ENCODE assay signal across 10 mouse cellular contexts in genomic region chr17:45557246-45557824, GRCm38 (mm10). TPM values are rescaled to one million over a fixed set of nuclear protein-coding genes. Genes with fewer than 3 reads are reported as not detected.
A peak's percentile ranks its signal among the peaks of the same experiment; 100 is the strongest.
DNase-seq lines count a peak whose midpoint lies in the region; ATAC-seq and TF ChIP-seq lines count a peak whose summit lies in the region.
"Had no signal": no experiment of that assay in that cellular context is flagged by ENCODE, and none has a peak within 500 bp of the region (broad histone marks: within the 10 kb centered on the region; RNA-seq: fewer than 3 reads in every experiment).

No protein-coding gene starts in this region.

- H3K4me2 ChIP-seq in lung, embryonic 16.5 days (ENCODE audit: low read depth, low read length), result 0 out of 2 replicates have a peak overlapping the region, but pooled peaks have one; percentile 12
- no peak overlapping the region; the same call in 1 of the 2 replicates for H3K4me2 ChIP-seq in lung, postnatal 0 days (replicated peaks; ENCODE audit: low read depth, low read length)
- H3K4me2 ChIP-seq in intestine, embryonic 16.5 days (ENCODE audit: low read depth, low read length), result 0 out of 2 replicates have a peak overlapping the region, but pooled peaks have one; percentile 94
- H3K4me2 ChIP-seq: midbrain, embryonic 11.5 days had no signal

- TF ChIP-seq EP300 in lung, postnatal 0 days (IDR thresholded peaks at IDR 0.05), result no peak

- no peak for TF ChIP-seq POLR2A in cerebellum, adult 2 months (IDR thresholded peaks at IDR 0.05; ENCODE audit: borderline replicate concordance, insufficient read depth, low read length)
- no peak for TF ChIP-seq POLR2A in thymus, adult 2 months (IDR thresholded peaks at IDR 0.05; ENCODE audit: control insufficient read depth, extremely low read depth, insufficient read depth, low read length, poor library complexity)

- H3K4me1 ChIP-seq in cerebellum, adult 2 months (ENCODE audit: control insufficient read depth, insufficient read depth, low read length), result peaks cover 28% of the 10 kb centered on the region
- H3K4me1 ChIP-seq in lung, embryonic 16.5 days (replicated peaks; ENCODE audit: control insufficient read depth, insufficient read depth, low read length), result peaks cover 6% of the 10 kb centered on the region; the same call in 1 of the 2 replicates
- peaks cover 9% of the 10 kb centered on the region for H3K4me1 ChIP-seq in lung, postnatal 0 days (ENCODE audit: insufficient read depth, low read depth, low read length)
- peaks cover 11% of the 10 kb centered on the region; the same call in 1 of the 2 replicates for H3K4me1 ChIP-seq in intestine, embryonic 16.5 days (ENCODE audit: control insufficient read depth, insufficient read depth, low read length)
- H3K4me1 ChIP-seq in thymus, adult 2 months (replicated peaks; ENCODE audit: control insufficient read depth, insufficient read depth, low read length), result peaks cover 30% of the 10 kb centered on the region

- H3K4me3 ChIP-seq in cerebellum, adult 2 months (replicated peaks; ENCODE audit: insufficient read depth, low read depth, low read length), result peak overlapping the region; percentile 92
- H3K4me3 ChIP-seq in lung, embryonic 16.5 days (ENCODE audit: low read length), result 0 out of 2 replicates have a peak overlapping the region, but pooled peaks have one; percentile 3
- no peak overlapping the region for H3K4me3 ChIP-seq in lung, postnatal 0 days (ENCODE audit: low read depth, low read length)
- H3K4me3 ChIP-seq in intestine, embryonic 16.5 days (ENCODE audit: low read length), result no peak overlapping the region
- H3K4me3 ChIP-seq in thymus, adult 2 months (ENCODE audit: control insufficient read depth, insufficient read depth, low read length), result peak overlapping the region; percentile 97

- H3K9ac ChIP-seq in lung, embryonic 16.5 days (ENCODE audit: low read length), result no peak overlapping the region
- H3K9ac ChIP-seq in lung, postnatal 0 days (replicated peaks; ENCODE audit: low read depth), result no peak overlapping the region
- H3K9ac ChIP-seq in intestine, embryonic 16.5 days (ENCODE audit: low read depth, low read length), result 0 out of 2 replicates have a peak overlapping the region, but pooled peaks have one; percentile 11

- WGBS in cerebellum, adult 2 months, result 56% methylated on average over 7 of the region's 7 CpGs
- WGBS in lung, embryonic 16.5 days, result 61% methylated on average over 7 of the region's 7 CpGs
- WGBS in lung, postnatal 0 days, result 58% methylated on average over 6 of the region's 7 CpGs
- WGBS in intestine, embryonic 16.5 days, result 86% methylated on average over 5 of the region's 7 CpGs
- 8% methylated on average over 7 of the region's 7 CpGs for WGBS in thymus, adult 2 months

- H3K36me3 ChIP-seq in lung, embryonic 16.5 days (ENCODE audit: control insufficient read depth, insufficient read depth, low read length), result no peaks in the 10 kb centered on the region
- no peaks in the 10 kb centered on the region for H3K36me3 ChIP-seq in lung, postnatal 0 days (ENCODE audit: insufficient read depth, low read length)
- H3K36me3 ChIP-seq in intestine, embryonic 16.5 days (ENCODE audit: control insufficient read depth, insufficient read depth, low read length), result no peaks in the 10 kb centered on the region
- 0 out of 2 replicates have a peak, but pooled peaks cover 12% of the 10 kb centered on the region for H3K36me3 ChIP-seq in thymus, adult 2 months (ENCODE audit: control insufficient read depth, insufficient read depth, low read length)

- no peak for ATAC-seq in lung, embryonic 16.5 days (ENCODE audit: low read depth)
- no peak for ATAC-seq in lung, postnatal 0 days
- no peak for ATAC-seq in intestine, embryonic 16.5 days

- TF ChIP-seq CTCF in cerebellum, adult 2 months (IDR thresholded peaks at IDR 0.05; ENCODE audit: borderline replicate concordance, insufficient read depth, low read depth, low read length), result no peak
- no peak for TF ChIP-seq CTCF in lung, postnatal 0 days (IDR thresholded peaks at IDR 0.05)
- TF ChIP-seq CTCF in thymus, adult 2 months (IDR thresholded peaks at IDR 0.05; ENCODE audit: borderline replicate concordance, control insufficient read depth, extremely low read depth, insufficient read depth, low read length, poor library complexity), result 0 out of 2 replicates have a peak, but pooled peaks have one; percentile 11

- no peaks in the 10 kb centered on the region for H3K9me3 ChIP-seq in lung, embryonic 16.5 days (ENCODE audit: control insufficient read depth, low read length)
- H3K9me3 ChIP-seq in lung, postnatal 0 days (ENCODE audit: low read length), result no peaks in the 10 kb centered on the region
- no peaks in the 10 kb centered on the region for H3K9me3 ChIP-seq in intestine, embryonic 16.5 days (ENCODE audit: control insufficient read depth, low read length)

- no peaks in the 10 kb centered on the region for H3K27me3 ChIP-seq in cerebellum, adult 2 months (ENCODE audit: control insufficient read depth, insufficient read depth, low read length)
- peaks cover 14% of the 10 kb centered on the region for H3K27me3 ChIP-seq in lung, embryonic 16.5 days (ENCODE audit: control insufficient read depth, insufficient read depth, low read depth, low read length)
- H3K27me3 ChIP-seq in lung, postnatal 0 days (replicated peaks; ENCODE audit: insufficient read depth, low read length), result no peaks in the 10 kb centered on the region
- peaks cover 9% of the 10 kb centered on the region; the same call in 1 of the 2 replicates for H3K27me3 ChIP-seq in intestine, embryonic 16.5 days (replicated peaks; ENCODE audit: control insufficient read depth, insufficient read depth, low read length)
- no peaks in the 10 kb centered on the region for H3K27me3 ChIP-seq in thymus, adult 2 months (ENCODE audit: control insufficient read depth, insufficient read depth, low read length)

- H3K27ac ChIP-seq in cerebellum, adult 2 months (ENCODE audit: insufficient read depth, low read length), result no peak overlapping the region
- no peak overlapping the region for H3K27ac ChIP-seq in lung, embryonic 16.5 days (ENCODE audit: low read length)
- H3K27ac ChIP-seq in lung, postnatal 0 days (ENCODE audit: low read length), result no peak overlapping the region
- no peak overlapping the region for H3K27ac ChIP-seq in intestine, embryonic 16.5 days (ENCODE audit: low read length)
- peak overlapping the region; percentile 91 for H3K27ac ChIP-seq in thymus, adult 2 months (ENCODE audit: control insufficient read depth, insufficient read depth, low read length)

- DNase-seq in cerebellum, adult 2 months, result no peak
- DNase-seq in cerebellum, postnatal 25 days, result no peak
- no peak for DNase-seq in lung, postnatal 0 days (ENCODE audit: low spot score)
- peak; percentile 36 for DNase-seq in thymus, adult 2 months
- DNase-seq in layer of hippocampus, postnatal 25 days (ENCODE audit: extremely low spot score in 1 of 2, low spot score in 1 of 2), result no peak
- DNase-seq in urinary bladder, postnatal 14 days (ENCODE audit: low spot score), result no peak

RNA-seq across cellular contexts. Expression of gene Nfkbie, which starts 1.8 kb away (rescaled TPM):
- 12.5 and 13.5 TPM in 2 replicates for polyA plus RNA-seq in cerebellum, adult 2 months (2012; rRNA removed)
- 3.1 and 3.5 TPM in 2 replicates for polyA plus RNA-seq in lung, embryonic 16.5 days (2015; fragmentation: Nextera tagmentation; extraction: Ambion mirVana)
- 2.4 and 5.0 TPM in 2 replicates for polyA plus RNA-seq in lung, postnatal 0 days (2015; fragmentation: Nextera tagmentation; extraction: Ambion mirVana)
- polyA plus RNA-seq in intestine, embryonic 16.5 days (2015; fragmentation: Nextera tagmentation; extraction: Ambion mirVana), result 5.0 and 5.5 TPM in 2 replicates
- polyA plus RNA-seq in thymus, adult 2 months (2012; rRNA removed), result 64.5 and 77.4 TPM in 2 replicates
- 1 to 10 TPM; 2.6 to 3.2 TPM for total RNA-seq in layer of hippocampus, postnatal 25 days (2021)

RNA-seq across cellular contexts. Expression of gene Slc35b2, which starts 6.3 kb away (rescaled TPM):
- polyA plus RNA-seq in cerebellum, adult 2 months (2012; rRNA removed), result 71.3 and 74.0 TPM in 2 replicates
- 130 and 131 TPM in 2 replicates for polyA plus RNA-seq in lung, embryonic 16.5 days (2015; fragmentation: Nextera tagmentation; extraction: Ambion mirVana)
- 84.8 and 85.1 TPM in 2 replicates for polyA plus RNA-seq in lung, postnatal 0 days (2015; fragmentation: Nextera tagmentation; extraction: Ambion mirVana)
- polyA plus RNA-seq in intestine, embryonic 16.5 days (2015; fragmentation: Nextera tagmentation; extraction: Ambion mirVana), result 132 and 136 TPM in 2 replicates
- polyA plus RNA-seq in thymus, adult 2 months (2012; rRNA removed), result 135 and 137 TPM in 2 replicates
- 10 to 100 TPM; 36.1 to 38.7 TPM for total RNA-seq in layer of hippocampus, postnatal 25 days (2021)

RNA-seq across cellular contexts. Expression of gene Tmem151b, which starts 7.9 kb away (rescaled TPM):
- 125 and 130 TPM in 2 replicates for polyA plus RNA-seq in cerebellum, adult 2 months (2012; rRNA removed)
- 1.2 and 1.4 TPM in 2 replicates for polyA plus RNA-seq in lung, embryonic 16.5 days (2015; fragmentation: Nextera tagmentation; extraction: Ambion mirVana)
- polyA plus RNA-seq in lung, postnatal 0 days (2015; fragmentation: Nextera tagmentation; extraction: Ambion mirVana), result 0.07 and 0.12 TPM in 2 replicates
- polyA plus RNA-seq in intestine, embryonic 16.5 days (2015; fragmentation: Nextera tagmentation; extraction: Ambion mirVana), result 2.2 and 2.5 TPM in 2 replicates
- polyA plus RNA-seq in thymus, adult 2 months (2012; rRNA removed), result 44.6 and 65.5 TPM in 2 replicates
- 100 to 1,000 TPM; 113 to 114 TPM for total RNA-seq in layer of hippocampus, postnatal 25 days (2021)
- total RNA-seq: gastrocnemius, adult 8-10 months had no signal

RNA-seq across cellular contexts. Expression of gene Hsp90ab1, which starts 15.7 kb away (rescaled TPM):
- polyA plus RNA-seq in cerebellum, adult 2 months (2012; rRNA removed), result 915 and 924 TPM in 2 replicates
- polyA plus RNA-seq in lung, embryonic 16.5 days (2015; fragmentation: Nextera tagmentation; extraction: Ambion mirVana), result 1,477 and 1,506 TPM in 2 replicates
- polyA plus RNA-seq in lung, postnatal 0 days (2015; fragmentation: Nextera tagmentation; extraction: Ambion mirVana), result 607 and 696 TPM in 2 replicates
- polyA plus RNA-seq in intestine, embryonic 16.5 days (2015; fragmentation: Nextera tagmentation; extraction: Ambion mirVana), result 1,309 and 1,475 TPM in 2 replicates
- polyA plus RNA-seq in thymus, adult 2 months (2012; rRNA removed), result 455 and 506 TPM in 2 replicates
- 1,000 to 10,000 TPM; 1,671 to 1,815 TPM for total RNA-seq in layer of hippocampus, postnatal 25 days (2021)

RNA-seq across cellular contexts. Expression of gene Tcte1, which starts 34.1 kb away (rescaled TPM):
- polyA plus RNA-seq in cerebellum, adult 2 months (2012; rRNA removed), result 0.61 and 0.74 TPM in 2 replicates
- polyA plus RNA-seq in lung, embryonic 16.5 days (2015; fragmentation: Nextera tagmentation; extraction: Ambion mirVana), result 1.7 and 2.7 TPM in 2 replicates
- polyA plus RNA-seq in lung, postnatal 0 days (2015; fragmentation: Nextera tagmentation; extraction: Ambion mirVana), result 2.7 and 2.8 TPM in 2 replicates
- 0.20 and 0.47 TPM in 2 replicates for polyA plus RNA-seq in intestine, embryonic 16.5 days (2015; fragmentation: Nextera tagmentation; extraction: Ambion mirVana)
- polyA plus RNA-seq in thymus, adult 2 months (2012; rRNA removed), result 0.87 and 1.2 TPM in 2 replicates
- 1 to 10 TPM in 1 of 2 experiments, under 1 TPM in 1; 0.74 to 1.2 TPM for total RNA-seq in layer of hippocampus, postnatal 25 days (2021)
- total RNA-seq: gastrocnemius, adult 8-10 months had no signal

Comparison
In these comparisons a context has a peak if more than half of its experiments do, and no peak if none do; other contexts are left out.
1. H3K4me3 ChIP-seq: peak in cerebellum, adult 2 months (single experiment), lung, embryonic 16.5 days (single experiment) and thymus, adult 2 months (single experiment); none in lung, postnatal 0 days (single experiment) and intestine, embryonic 16.5 days (single experiment).
2. RNA of gene Tmem151b, which starts 7.9 kb away (polyA plus RNA-seq): 125 to 130 TPM in cerebellum, adult 2 months and 44.6 to 65.5 TPM in thymus, adult 2 months; 2.2 to 2.5 TPM in intestine, embryonic 16.5 days, 1.2 to 1.4 TPM in lung, embryonic 16.5 days and 0.07 to 0.12 TPM in lung, postnatal 0 days; every median in the first group is over 10 times any median in the second.